Mouse (Mus musculus): ENCODE results near the gene Shd. TPM values are rescaled to one million over a fixed set of nuclear protein-coding genes. Genes with fewer than 3 reads are reported as not detected.

Shd gene
- total and polyA plus RNA-seq, 3 experiments: 0.31 to 0.89 TPM; not detected in 1

GRCm38 (mm10) chr17:56010681-56011080 lies 40.4 kb downstream of the Shd start:
- H3K9me3 ChIP-seq (replicated peaks; ENCODE audit: insufficient read depth, low read length): no peaks in the 10 kb centered on the region
- H3K9ac ChIP-seq (ENCODE audit: control insufficient read depth, low read depth, low read length, poor library complexity, severe bottlenecking): no peak overlapping the region
- H3K4me3 ChIP-seq (ENCODE audit: control insufficient read depth in 1 of 2, insufficient read depth in 1 of 2, low read depth in 2 of 2, low read length in 2 of 2): no peak overlapping the region
- H3K36me3 ChIP-seq (ENCODE audit: control insufficient read depth in 1 of 2, insufficient read depth in 2 of 2, low read length in 2 of 2): peaks cover 0 to 8% of the 10 kb centered on the region in 2 experiments; a peak in 2 of 4 replicates
- no peaks in the 10 kb centered on the region for H3K27me3 ChIP-seq (ENCODE audit: control insufficient read depth in 1 of 2, insufficient read depth in 2 of 2, low read length in 2 of 2)
- no peak overlapping the region for H3K27ac ChIP-seq (ENCODE audit: control insufficient read depth, low read depth, low read length)
- peak; percentile 73 for DNase-seq (ENCODE audit: low read depth, low spot score)
- TF ChIP-seq RAD21 (IDR thresholded peaks at IDR 0.05; ENCODE audit: low read depth, low read length) (peak; percentile 46), UBTF (IDR thresholded peaks at IDR 0.05; ENCODE audit: borderline replicate concordance, insufficient read depth, low read depth, low read length) (no peak), GABPA (IDR thresholded peaks at IDR 0.05; ENCODE audit: low read depth, low read length) (no peak), CTCF (IDR thresholded peaks at IDR 0.05 in 2 of 3, conservative IDR thresholded peaks at IDR 0.05 in 1 of 3; ENCODE audit: control insufficient read depth in 1 of 3, insufficient read depth in 1 of 3, low read depth in 2 of 3, low read length in 3 of 3, poor library complexity in 1 of 3, severe bottlenecking in 1 of 3) (peak; percentile 89 to 99 (median 97)), USF1 (IDR thresholded peaks at IDR 0.05; ENCODE audit: low read depth, low read length) (no peak), TCF12 (IDR thresholded peaks at IDR 0.05; ENCODE audit: low read depth, low read length) (no peak), ZMIZ1 (IDR thresholded peaks at IDR 0.05; ENCODE audit: low read depth, low read length) (no peak), SMC3 (IDR thresholded peaks at IDR 0.05; ENCODE audit: low read depth, low read length) (peak; percentile 84), POLR2A (IDR thresholded peaks at IDR 0.05; ENCODE audit: control insufficient read depth in 1 of 2, insufficient read depth in 1 of 2, low read depth in 1 of 2, low read length in 2 of 2, poor library complexity in 1 of 2) (no peak), ELF1 (IDR thresholded peaks at IDR 0.05; ENCODE audit: low read depth, low read length) (no peak)
- H3K79me2 ChIP-seq (ENCODE audit: control insufficient read depth, insufficient read depth, low read length, poor library complexity): no peaks in the 10 kb centered on the region
- H3K4me1 ChIP-seq (ENCODE audit: control insufficient read depth in 1 of 2, insufficient read depth in 2 of 2, low read length in 2 of 2): peaks cover 0 to 17% of the 10 kb centered on the region in 2 experiments; a peak in 2 of 4 replicates

DNA sequence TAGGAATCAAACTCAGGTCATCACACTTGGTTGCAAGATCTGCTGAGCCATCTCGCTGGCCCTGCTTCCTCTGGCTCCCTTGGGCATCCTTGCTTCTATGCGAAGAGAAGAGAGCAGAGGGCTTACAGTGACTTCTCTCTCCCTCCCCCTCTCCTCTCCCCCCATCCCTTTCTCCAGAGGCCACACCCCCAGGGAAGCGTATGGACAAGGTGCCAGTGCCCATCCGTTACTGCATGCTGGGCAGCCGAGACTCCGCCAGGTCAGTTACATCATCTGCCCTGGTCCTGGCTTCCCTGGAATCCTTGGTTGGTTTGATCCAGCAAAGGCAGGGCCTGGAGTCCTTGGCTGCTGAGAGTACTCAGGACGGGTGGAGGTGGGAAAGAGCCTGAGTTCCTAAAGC lies 41.2 kb downstream of the Shd start:
- no peak for DNase-seq (ENCODE audit: low read depth, low spot score)
- Histone ChIP-seq H3K4me1 (ENCODE audit: control insufficient read depth in 1 of 2, insufficient read depth in 2 of 2, low read length in 2 of 2) (peaks cover 0 to 17% of the 10 kb centered on the region in 2 experiments; a peak in 2 of 4 replicates), H3K36me3 (ENCODE audit: control insufficient read depth in 1 of 2, insufficient read depth in 2 of 2, low read length in 2 of 2) (peaks cover 0 to 8% of the 10 kb centered on the region in 2 experiments; a peak in 2 of 4 replicates), H3K79me2 (ENCODE audit: control insufficient read depth, insufficient read depth, low read length, poor library complexity) (no peaks in the 10 kb centered on the region), H3K9me3 (replicated peaks; ENCODE audit: insufficient read depth, low read length) (no peaks in the 10 kb centered on the region), H3K27me3 (ENCODE audit: control insufficient read depth in 1 of 2, insufficient read depth in 2 of 2, low read length in 2 of 2) (no peaks in the 10 kb centered on the region), H3K4me3 (ENCODE audit: control insufficient read depth in 1 of 2, insufficient read depth in 1 of 2, low read depth in 2 of 2, low read length in 2 of 2) (no peak overlapping the region), H3K27ac (ENCODE audit: control insufficient read depth, low read depth, low read length) (no peak overlapping the region), H3K9ac (ENCODE audit: control insufficient read depth, low read depth, low read length, poor library complexity, severe bottlenecking) (no peak overlapping the region)
- TF ChIP-seq ZNF384 (IDR thresholded peaks at IDR 0.05; ENCODE audit: low read depth, low read length): no peak
- no peak for TF ChIP-seq USF1 (IDR thresholded peaks at IDR 0.05; ENCODE audit: low read depth, low read length)
- TF ChIP-seq MYB (IDR thresholded peaks at IDR 0.05; ENCODE audit: low read depth, low read length): no peak
- no peak for TF ChIP-seq MAFK (IDR thresholded peaks at IDR 0.05; ENCODE audit: borderline replicate concordance, low read depth, low read length)
- TF ChIP-seq ETS1 (IDR thresholded peaks at IDR 0.05; ENCODE audit: low read depth, low read length): no peak
- TF ChIP-seq MEF2A (IDR thresholded peaks at IDR 0.05; ENCODE audit: extremely low read depth, insufficient replicate concordance, low read depth, low read length, poor library complexity, severe bottlenecking): no peak
- no peak for TF ChIP-seq E2F4 (IDR thresholded peaks at IDR 0.05; ENCODE audit: borderline replicate concordance, low read depth, low read length)
- TF ChIP-seq TCF12 (IDR thresholded peaks at IDR 0.05; ENCODE audit: low read depth, low read length): no peak
- no peak for TF ChIP-seq KAT2A (conservative IDR thresholded peaks at IDR 0.05; ENCODE audit: low read depth, low read length)
- no peak for TF ChIP-seq CTCF (IDR thresholded peaks at IDR 0.05 in 2 of 3, conservative IDR thresholded peaks at IDR 0.05 in 1 of 3; ENCODE audit: control insufficient read depth in 1 of 3, insufficient read depth in 1 of 3, low read depth in 2 of 3, low read length in 3 of 3, poor library complexity in 1 of 3, severe bottlenecking in 1 of 3)
- no peak for TF ChIP-seq MXI1 (IDR thresholded peaks at IDR 0.05; ENCODE audit: low read depth, low read length)
- no peak for TF ChIP-seq POLR2AphosphoS5 (IDR thresholded peaks at IDR 0.05; ENCODE audit: borderline replicate concordance, low read depth, low read length)
- TF ChIP-seq UBTF (IDR thresholded peaks at IDR 0.05; ENCODE audit: borderline replicate concordance, insufficient read depth, low read depth, low read length): no peak
- TF ChIP-seq POLR2AphosphoS2 (IDR thresholded peaks at IDR 0.05; ENCODE audit: low read length): no peak
- no peak for TF ChIP-seq TBP (IDR thresholded peaks at IDR 0.05; ENCODE audit: low read depth, low read length)
- no peak for TF ChIP-seq USF2 (IDR thresholded peaks at IDR 0.05; ENCODE audit: borderline replicate concordance in 1 of 2, insufficient read depth in 1 of 2, low read depth in 1 of 2, low read length in 2 of 2)
